Mouse (Mus musculus): ENCODE measurements around the gene Fbxl22. TPM values are rescaled to one million over a fixed set of nuclear protein-coding genes. Genes with fewer than 3 reads are reported as not detected.

Gene Fbxl22
- total and polyA plus RNA-seq, 2 experiments from 2014 or later = 128 to 185 TPM

DNA sequence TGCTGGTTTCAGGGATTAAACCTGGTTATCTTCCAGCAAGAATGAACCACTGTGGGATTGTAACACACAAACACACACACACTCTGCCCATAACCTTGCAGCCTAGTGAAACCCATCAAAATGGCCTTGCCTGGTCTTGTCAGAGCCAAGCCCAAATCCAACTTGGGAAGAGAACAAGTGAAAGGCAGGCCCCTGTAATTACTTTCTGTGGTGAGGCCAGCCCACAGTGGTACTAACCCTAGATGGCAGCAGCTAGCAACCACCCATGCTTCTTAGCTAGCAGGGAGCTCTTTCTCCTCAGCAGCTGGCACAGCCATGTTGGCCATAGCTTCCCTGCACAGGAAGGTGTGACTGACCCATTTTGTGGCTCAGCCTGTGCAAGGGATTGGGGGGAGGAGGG is 1.2 kb downstream of the Fbxl22 start:
- H3K4me2 ChIP-seq (ENCODE audit: low read depth, low read length) = peak overlapping the region; percentile 98
- peak overlapping the region; percentile 98 for H3K27ac ChIP-seq (ENCODE audit: low read depth)
- peaks cover 44% of the 10 kb centered on the region for H3K36me3 ChIP-seq (replicated peaks; ENCODE audit: control insufficient read depth, insufficient read depth, low read length)
- DNase-seq (ENCODE audit: low spot score) = peak; percentile 41
- peak overlapping the region; percentile 53 for H3K9ac ChIP-seq (replicated peaks; ENCODE audit: low read depth, low read length)
- H3K4me3 ChIP-seq (ENCODE audit: low read depth, low read length) = peak overlapping the region; percentile 69
- TF ChIP-seq CTCF (IDR thresholded peaks at IDR 0.05; ENCODE audit: low read depth) (peak; percentile 48), EP300 (IDR thresholded peaks at IDR 0.05; ENCODE audit: low read depth) (no peak)
- no peaks in the 10 kb centered on the region for H3K9me3 ChIP-seq (replicated peaks; ENCODE audit: control insufficient read depth, low read length)
- H3K4me1 ChIP-seq (ENCODE audit: control insufficient read depth, insufficient read depth) = peaks cover 11% of the 10 kb centered on the region; the same call in 1 of the 2 replicates
- no peaks in the 10 kb centered on the region for H3K27me3 ChIP-seq (ENCODE audit: control insufficient read depth, insufficient read depth, low read length)
- no peak for ATAC-seq (ENCODE audit: insufficient read depth, low read depth)

DNA sequence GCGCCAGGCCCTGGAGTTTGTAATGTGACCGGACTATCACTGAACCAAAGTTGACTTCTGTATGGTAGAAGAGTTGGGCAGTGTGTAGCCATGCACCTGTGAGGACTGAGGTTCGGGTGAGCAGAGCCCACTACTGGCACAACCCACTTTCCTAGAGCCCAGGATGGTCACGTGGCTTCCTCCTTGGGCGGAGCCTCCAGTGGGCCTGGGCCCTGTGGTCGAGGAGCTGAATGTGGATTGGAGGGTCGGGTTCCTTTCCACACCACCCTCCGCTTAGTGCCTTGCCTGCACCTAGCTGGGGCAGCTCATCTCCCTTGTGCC is 2.1 kb downstream of the Fbxl22 start:
- Histone ChIP-seq H3K4me1 (ENCODE audit: control insufficient read depth, insufficient read depth) (peaks cover 11% of the 10 kb centered on the region; the same call in 1 of the 2 replicates), H3K9me3 (replicated peaks; ENCODE audit: control insufficient read depth, low read length) (no peaks in the 10 kb centered on the region), H3K27ac (ENCODE audit: low read depth) (peak overlapping the region; percentile 98), H3K36me3 (replicated peaks; ENCODE audit: control insufficient read depth, insufficient read depth, low read length) (peaks cover 41% of the 10 kb centered on the region), H3K4me2 (ENCODE audit: low read depth, low read length) (peak overlapping the region; percentile 98), H3K4me3 (ENCODE audit: low read depth, low read length) (peak overlapping the region; percentile 69), H3K9ac (replicated peaks; ENCODE audit: low read depth, low read length) (peak overlapping the region; percentile 80), H3K27me3 (ENCODE audit: control insufficient read depth, insufficient read depth, low read length) (no peaks in the 10 kb centered on the region)
- peak; percentile 77 for ATAC-seq (ENCODE audit: insufficient read depth, low read depth)
- DNase-seq (ENCODE audit: low spot score) = peak; percentile 94
- 0% methylated on average over 8 of the region's 8 CpGs for WGBS
- TF ChIP-seq EP300 (IDR thresholded peaks at IDR 0.05; ENCODE audit: low read depth) = no peak
- TF ChIP-seq CTCF (IDR thresholded peaks at IDR 0.05; ENCODE audit: low read depth) = no peak

DNA sequence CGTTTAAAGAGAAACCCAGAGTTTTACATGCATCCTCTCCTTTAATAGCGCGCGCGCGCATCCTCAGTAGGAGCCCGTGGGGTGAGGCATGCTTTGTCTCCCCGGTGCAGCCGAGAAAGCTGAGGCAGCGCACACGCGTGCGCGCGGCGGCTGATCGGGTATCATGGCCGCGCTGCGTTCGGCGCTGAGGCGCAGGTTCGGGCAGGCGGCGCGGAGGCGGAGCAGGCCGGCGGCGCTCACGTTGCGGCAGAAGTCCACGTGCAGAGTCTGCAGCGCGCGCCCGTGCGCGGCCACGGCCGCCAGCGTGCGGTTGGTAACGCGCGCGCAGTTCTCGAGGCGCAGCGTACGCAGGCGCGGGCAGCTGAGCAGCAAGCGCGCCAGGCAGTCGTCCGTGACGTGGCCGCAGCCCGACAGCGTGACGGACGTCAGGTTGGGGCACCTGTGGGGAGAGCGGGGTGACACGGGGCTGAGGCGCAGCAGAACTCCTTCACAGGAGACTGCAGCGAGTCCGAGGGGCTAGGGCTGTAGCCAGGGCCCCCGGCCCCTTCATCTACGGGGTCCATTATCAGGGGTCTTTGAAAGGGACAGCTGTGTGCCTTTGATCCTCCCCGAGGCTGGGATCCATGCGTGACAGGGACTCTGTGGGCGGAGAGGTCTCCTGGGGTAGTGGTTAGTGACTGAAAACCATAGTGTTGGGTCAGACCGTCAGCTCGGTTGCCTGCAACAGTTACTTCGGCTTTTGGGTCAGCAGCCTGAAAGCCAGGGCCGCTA is 2.6 kb downstream of the Fbxl22 start:
- Histone ChIP-seq H3K4me3 (ENCODE audit: low read depth, low read length) (peak overlapping the region; percentile 69), H3K4me1 (ENCODE audit: control insufficient read depth, insufficient read depth) (peaks cover 11% of the 10 kb centered on the region; the same call in 1 of the 2 replicates), H3K27ac (ENCODE audit: low read depth) (peak overlapping the region; percentile 98), H3K27me3 (ENCODE audit: control insufficient read depth, insufficient read depth, low read length) (no peaks in the 10 kb centered on the region), H3K9ac (replicated peaks; ENCODE audit: low read depth, low read length) (peak overlapping the region; percentile 80), H3K9me3 (replicated peaks; ENCODE audit: control insufficient read depth, low read length) (no peaks in the 10 kb centered on the region), H3K4me2 (ENCODE audit: low read depth, low read length) (peak overlapping the region; percentile 98), H3K36me3 (replicated peaks; ENCODE audit: control insufficient read depth, insufficient read depth, low read length) (peaks cover 38% of the 10 kb centered on the region)
- under 1% methylated on average over 78 of the region's 78 CpGs for WGBS
- TF ChIP-seq EP300 (IDR thresholded peaks at IDR 0.05; ENCODE audit: low read depth) (peak; percentile 48; the same call in 1 of the 2 replicates), CTCF (IDR thresholded peaks at IDR 0.05; ENCODE audit: low read depth) (no peak)
- DNase-seq (ENCODE audit: low spot score) (peak; percentile 88), ATAC-seq (ENCODE audit: insufficient read depth, low read depth) (peak; percentile 72)

DNA sequence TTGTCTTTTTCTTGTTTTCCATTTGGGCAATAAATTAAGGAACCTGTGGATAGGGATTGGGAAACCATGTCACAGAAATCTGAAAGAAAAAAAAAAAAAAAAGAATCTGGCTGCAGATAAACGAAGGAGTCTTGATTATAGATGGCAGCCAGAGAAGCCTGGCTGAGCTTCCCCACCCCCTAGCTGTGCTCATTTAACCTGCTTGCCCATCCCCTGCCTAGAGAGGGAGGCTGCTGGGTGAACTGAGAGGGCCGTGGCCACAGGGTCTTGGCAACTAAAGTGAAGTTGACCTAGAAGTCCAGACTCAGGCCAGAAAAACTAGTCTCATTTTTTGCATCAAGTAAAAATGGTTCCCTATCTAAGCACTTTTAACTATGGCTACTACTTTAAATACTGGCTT is 3.4 kb downstream of the Fbxl22 start:
- TF ChIP-seq EP300 (IDR thresholded peaks at IDR 0.05; ENCODE audit: low read depth) (no peak), CTCF (IDR thresholded peaks at IDR 0.05; ENCODE audit: low read depth) (no peak)
- H3K4me1 ChIP-seq (ENCODE audit: control insufficient read depth, insufficient read depth) = peaks cover 11% of the 10 kb centered on the region; the same call in 1 of the 2 replicates
- 14% methylated on average over 2 of the region's 2 CpGs for WGBS
- peaks cover 35% of the 10 kb centered on the region for H3K36me3 ChIP-seq (replicated peaks; ENCODE audit: control insufficient read depth, insufficient read depth, low read length)
- H3K27ac ChIP-seq (ENCODE audit: low read depth) = peak overlapping the region; percentile 98
- no peak for DNase-seq (ENCODE audit: low spot score)
- peak overlapping the region; percentile 80; the same call in 1 of the 2 replicates for H3K9ac ChIP-seq (replicated peaks; ENCODE audit: low read depth, low read length)
- ATAC-seq (ENCODE audit: insufficient read depth, low read depth) = no peak
- H3K9me3 ChIP-seq (replicated peaks; ENCODE audit: control insufficient read depth, low read length) = no peaks in the 10 kb centered on the region
- no peaks in the 10 kb centered on the region for H3K27me3 ChIP-seq (ENCODE audit: control insufficient read depth, insufficient read depth, low read length)
- H3K4me2 ChIP-seq (ENCODE audit: low read depth, low read length) = peak overlapping the region; percentile 98
- H3K4me3 ChIP-seq (ENCODE audit: low read depth, low read length) = peak overlapping the region; percentile 69

DNA sequence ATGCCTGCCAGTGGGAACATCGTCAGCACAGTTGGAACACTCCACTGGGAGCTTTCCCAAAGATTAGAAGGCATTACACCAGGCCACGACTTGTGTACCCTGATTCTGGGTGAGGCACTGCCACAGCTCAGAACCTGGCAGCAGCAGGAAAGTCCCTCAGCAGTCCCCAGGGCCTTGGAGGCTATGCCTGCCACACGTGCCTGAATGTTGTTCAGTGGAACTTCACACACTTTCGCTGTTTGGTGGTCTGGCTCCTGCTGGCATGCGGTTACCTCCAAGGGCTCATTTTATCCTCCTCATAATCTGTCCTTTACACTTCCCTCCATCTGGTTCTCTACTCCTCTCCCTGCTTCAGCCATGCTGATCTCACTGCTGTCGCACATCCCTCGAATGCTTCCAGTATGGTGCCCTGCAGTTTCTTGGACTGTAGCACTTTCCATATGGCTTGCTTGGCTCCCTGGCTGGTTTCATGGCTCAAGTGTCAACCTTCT is 4.0 kb downstream of the Fbxl22 start:
- no peak for ATAC-seq (ENCODE audit: insufficient read depth, low read depth)
- no peaks in the 10 kb centered on the region for H3K27me3 ChIP-seq (ENCODE audit: control insufficient read depth, insufficient read depth, low read length)
- 53% methylated on average over 7 of the region's 7 CpGs for WGBS
- peaks cover 32% of the 10 kb centered on the region for H3K36me3 ChIP-seq (replicated peaks; ENCODE audit: control insufficient read depth, insufficient read depth, low read length)
- TF ChIP-seq EP300 (IDR thresholded peaks at IDR 0.05; ENCODE audit: low read depth) (no peak), CTCF (IDR thresholded peaks at IDR 0.05; ENCODE audit: low read depth) (no peak)
- H3K4me1 ChIP-seq (ENCODE audit: control insufficient read depth, insufficient read depth) = peaks cover 11% of the 10 kb centered on the region; the same call in 1 of the 2 replicates
- DNase-seq (ENCODE audit: low spot score) = no peak
- H3K4me2 ChIP-seq (ENCODE audit: low read depth, low read length) = no peak overlapping the region
- H3K4me3 ChIP-seq (ENCODE audit: low read depth, low read length) = no peak overlapping the region
- no peaks in the 10 kb centered on the region for H3K9me3 ChIP-seq (replicated peaks; ENCODE audit: control insufficient read depth, low read length)
- H3K27ac ChIP-seq (ENCODE audit: low read depth) = peak overlapping the region; percentile 46
- H3K9ac ChIP-seq (replicated peaks; ENCODE audit: low read depth, low read length) = no peak overlapping the region

Data from heart, postnatal 0 days (tissue).